Mouse (Mus musculus): ENCODE data around the gene Agtrap.

The Agtrap gene

DNA sequence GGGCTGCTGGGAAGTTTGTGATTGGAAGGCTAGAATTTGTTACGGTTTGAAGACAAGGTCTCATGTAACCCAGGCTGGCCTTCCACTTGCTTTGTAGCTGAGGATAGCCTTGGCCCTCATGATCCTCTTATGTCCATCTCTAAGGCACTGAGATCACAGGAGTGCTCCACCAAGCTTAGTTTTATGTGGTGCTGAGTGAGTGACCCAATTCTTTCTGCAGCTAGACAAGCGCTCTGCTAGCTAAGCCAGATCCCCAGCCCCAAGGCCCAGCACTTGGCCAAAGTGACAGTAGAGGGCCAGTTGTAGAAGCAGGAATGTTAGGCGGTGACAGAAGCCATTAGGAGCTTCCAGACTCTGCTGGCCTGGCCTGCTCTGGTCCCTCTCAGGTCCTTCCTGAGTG lies 16.3 kb upstream of the Agtrap start:
- no peak for DNase-seq (ENCODE audit: low spot score in 2 of 2)

GRCm38 (mm10) chr4:148101801-148102527 lies 14.1 kb upstream of the Agtrap start:
- DNase-seq (ENCODE audit: low spot score in 2 of 2) = peak; percentile 54 to 74

- no peak for DNase-seq (ENCODE audit: low spot score in 2 of 2)
These were observed 10.8 kb upstream of the Agtrap start for GRCm38 (mm10) chr4:148098666-148099065.

GRCm38 (mm10) chr4:148097936-148098335 lies 10.1 kb upstream of the Agtrap start:
- DNase-seq (ENCODE audit: low spot score in 2 of 2) = no peak

DNA sequence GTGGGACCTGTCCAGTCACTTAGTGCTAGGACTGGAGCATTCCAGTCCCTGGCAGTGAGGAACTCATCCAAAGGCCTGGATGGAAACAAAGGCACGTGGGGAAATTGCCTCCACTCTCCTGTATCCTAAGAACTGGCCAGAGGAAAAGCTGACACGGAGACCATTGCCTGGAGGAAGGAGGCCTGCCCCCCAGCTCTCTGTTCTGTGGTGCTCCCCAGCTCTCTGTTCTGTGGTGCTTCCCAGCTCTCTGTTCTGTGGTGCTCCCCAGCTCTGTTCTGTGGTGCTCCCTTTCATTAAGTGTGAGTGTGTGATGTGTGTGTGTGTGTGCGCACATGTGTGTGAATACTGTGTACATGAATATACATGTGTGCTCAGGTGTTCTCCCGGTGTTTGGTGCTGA lies 7.2 kb upstream of the Agtrap start:
- DNase-seq (ENCODE audit: low spot score in 2 of 2) = no peak

- DNase-seq (ENCODE audit: low spot score in 2 of 2) = no peak
These were observed 6.3 kb upstream of the Agtrap start for GRCm38 (mm10) chr4:148094161-148094560.

DNA sequence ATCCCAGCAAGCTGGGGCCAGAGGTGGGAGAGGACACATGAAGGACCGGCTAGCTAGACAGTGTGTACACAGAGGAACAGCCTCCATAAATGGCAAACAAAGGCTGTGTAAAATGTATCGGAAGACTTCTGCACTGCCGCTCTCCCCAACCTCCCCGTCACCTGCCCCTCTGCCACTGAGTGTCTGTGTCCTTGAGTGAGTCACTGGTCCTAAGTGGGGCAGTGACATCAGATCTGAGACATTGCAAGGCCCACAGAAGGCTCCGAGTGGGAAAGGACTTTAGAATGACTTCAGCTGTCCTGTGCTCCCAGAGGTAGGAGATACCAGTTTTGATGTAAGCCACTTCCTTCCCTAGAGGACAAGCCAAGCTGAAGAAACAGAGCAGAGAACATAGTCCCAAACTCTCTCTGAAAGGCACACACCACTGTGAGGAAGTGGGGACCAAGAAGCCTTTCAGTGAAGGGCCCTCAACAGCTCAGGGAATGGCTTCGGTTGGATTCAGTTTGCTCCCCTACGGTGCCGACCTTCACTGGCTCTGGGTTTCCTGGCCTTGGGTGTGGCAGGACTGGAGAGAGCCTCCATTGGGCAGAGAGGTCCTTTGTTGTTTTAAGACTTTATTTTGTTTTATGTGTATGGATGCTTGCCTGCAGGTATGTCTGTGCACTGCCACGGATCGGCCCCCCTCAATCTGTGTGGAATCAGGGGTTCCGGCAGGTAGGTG lies 4.9 kb upstream of the Agtrap start:
- DNase-seq (ENCODE audit: low spot score in 2 of 2) = no peak

DNA sequence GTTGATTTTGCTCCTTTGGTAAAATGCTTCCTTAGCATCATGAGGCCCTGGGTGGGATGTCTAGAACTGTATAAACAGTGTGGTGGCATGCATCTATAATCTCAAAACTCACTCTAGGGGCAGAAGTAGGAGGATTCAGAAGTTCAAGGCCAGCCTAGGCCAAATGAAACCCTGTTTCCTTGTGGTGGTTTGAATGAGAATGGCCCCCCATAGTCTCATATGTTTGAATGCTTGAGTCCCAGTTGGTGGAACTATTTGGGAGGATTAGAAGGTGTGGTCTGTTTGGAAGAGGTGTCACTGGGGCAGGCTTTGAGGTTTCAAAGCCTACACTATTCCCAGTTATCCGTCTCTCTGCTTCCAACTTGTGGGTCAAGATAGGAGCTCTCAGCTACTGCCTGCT lies 3.4 kb upstream of the Agtrap start:
- DNase-seq (ENCODE audit: low spot score in 2 of 2) = no peak

GRCm38 (mm10) chr4:148089166-148089565 lies 1.3 kb upstream of the Agtrap start:
- DNase-seq (ENCODE audit: low spot score in 2 of 2) = no peak

DNA sequence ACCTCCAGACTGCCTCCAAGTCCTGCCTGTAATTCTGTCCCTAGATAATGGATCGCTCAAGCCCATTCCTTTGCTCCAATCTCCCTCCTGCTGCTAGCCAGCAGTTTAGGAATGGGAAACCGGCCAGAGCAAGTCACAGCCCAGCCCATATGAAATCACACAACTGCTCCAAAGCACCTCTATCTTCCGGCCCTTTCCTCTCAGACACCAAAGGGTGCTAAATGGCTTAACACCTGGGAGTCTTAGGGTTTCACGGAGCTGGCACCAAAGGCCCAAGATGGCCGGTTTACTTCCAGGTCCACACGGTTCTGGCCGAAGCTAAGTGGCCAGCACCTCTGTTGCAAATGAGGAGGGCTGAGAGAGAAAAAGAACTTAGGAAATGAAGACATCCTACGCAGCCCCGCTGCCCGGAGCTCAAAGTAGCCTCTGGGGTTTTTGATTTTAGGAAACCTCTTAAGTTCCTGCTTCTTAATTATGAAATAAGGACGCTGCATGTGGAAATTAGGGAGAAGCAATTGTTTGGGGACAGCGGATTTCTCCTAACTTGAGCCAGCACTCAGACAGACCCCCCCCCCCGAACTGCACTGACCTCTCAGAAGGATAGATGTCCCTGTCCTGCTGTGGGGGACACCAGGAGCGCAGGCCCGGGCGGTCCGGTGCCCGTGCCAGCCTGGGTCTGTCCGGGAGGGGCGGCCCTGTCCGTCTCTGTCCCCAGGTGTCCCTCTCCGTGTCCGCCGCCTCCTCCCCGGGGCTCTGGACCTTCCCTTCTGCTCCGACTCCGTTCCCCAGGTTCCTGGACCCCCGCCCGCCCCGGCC lies 532 bp downstream of the Agtrap start:
- no peak for DNase-seq (ENCODE audit: low spot score in 2 of 2)

- DNase-seq (ENCODE audit: low spot score in 2 of 2) = no peak
These were observed 1.9 kb downstream of the Agtrap start for GRCm38 (mm10) chr4:148085907-148086305.

DNA sequence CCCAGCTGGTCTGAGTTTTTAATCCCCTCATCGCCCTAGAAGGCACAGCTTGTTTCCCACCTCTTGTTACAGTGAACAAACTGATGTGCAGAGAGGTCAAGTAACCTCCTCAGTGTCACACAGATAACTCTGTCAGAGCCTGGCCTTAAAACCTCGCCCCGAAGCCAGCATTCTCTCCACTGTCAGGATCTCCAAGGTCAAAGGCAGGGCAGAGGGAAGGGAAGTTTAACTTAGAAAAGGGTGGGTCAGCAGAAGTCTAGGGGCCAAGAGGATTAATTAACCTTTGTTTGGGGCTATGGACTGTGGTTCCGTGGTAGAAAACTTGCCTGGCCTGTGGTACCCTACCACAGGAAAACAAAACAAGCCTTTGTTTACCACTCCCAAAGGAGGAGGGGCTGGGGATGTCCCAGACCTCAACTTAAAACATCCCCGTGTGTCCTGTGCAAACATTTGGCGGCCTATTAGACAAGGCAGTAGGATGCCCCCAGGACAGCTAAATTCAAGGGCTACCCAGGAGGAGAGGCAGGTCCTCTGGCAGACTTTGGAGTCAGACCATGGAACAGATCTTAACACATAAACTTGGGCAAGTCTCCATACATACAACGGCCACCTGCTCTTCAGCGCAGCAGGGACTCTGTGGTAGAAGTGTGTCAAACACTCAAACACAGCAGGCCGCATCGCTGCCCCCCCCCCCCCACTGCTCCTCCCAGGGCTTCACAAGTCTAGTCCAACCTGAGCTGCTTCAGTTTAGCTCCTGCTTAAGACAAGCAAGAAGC lies 2.5 kb downstream of the Agtrap start:
- DNase-seq (ENCODE audit: low spot score in 2 of 2) = no peak

- DNase-seq (ENCODE audit: low spot score in 2 of 2) = no peak
These were observed 3.5 kb downstream of the Agtrap start for GRCm38 (mm10) chr4:148084261-148084714.

DNA sequence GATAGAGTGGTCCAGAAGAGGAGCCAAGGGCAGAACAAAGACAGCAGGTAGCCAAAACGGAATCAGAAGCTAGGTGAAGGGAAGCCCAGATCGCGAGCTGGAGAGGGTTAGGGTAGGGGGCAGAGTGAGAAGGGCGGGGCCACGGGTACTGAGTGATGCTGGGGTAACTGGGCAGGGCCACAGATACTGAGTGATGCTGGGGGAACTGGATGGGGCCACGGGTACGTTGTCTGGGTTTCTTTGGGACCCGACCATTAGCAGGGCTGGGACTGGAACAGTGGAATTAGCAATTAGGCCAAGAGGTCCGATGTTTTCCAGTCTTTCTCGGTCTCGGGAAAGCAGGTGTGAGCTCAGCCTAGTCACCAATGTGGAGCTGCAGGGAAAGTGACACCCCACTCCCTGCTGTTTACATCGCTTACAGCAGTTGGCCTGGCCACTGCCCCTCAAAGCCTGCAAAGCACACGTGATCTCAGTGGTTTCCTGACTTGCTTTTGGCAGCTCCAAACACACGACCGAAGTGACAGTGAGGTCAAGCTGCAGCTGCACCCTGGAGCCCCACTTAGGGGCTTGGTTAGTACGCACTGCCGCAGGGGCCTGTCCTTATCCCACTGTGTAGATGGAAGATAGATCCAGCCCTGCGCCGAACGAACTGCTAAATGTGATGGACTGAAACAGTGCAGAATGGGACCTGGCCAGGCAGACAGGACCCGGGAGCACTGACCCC lies 4.5 kb downstream of the Agtrap start:
- no peak for DNase-seq (ENCODE audit: low spot score in 2 of 2)

- no peak for DNase-seq (ENCODE audit: low spot score in 2 of 2)
These were observed 5.4 kb downstream of the Agtrap start for GRCm38 (mm10) chr4:148082257-148083044.

DNA sequence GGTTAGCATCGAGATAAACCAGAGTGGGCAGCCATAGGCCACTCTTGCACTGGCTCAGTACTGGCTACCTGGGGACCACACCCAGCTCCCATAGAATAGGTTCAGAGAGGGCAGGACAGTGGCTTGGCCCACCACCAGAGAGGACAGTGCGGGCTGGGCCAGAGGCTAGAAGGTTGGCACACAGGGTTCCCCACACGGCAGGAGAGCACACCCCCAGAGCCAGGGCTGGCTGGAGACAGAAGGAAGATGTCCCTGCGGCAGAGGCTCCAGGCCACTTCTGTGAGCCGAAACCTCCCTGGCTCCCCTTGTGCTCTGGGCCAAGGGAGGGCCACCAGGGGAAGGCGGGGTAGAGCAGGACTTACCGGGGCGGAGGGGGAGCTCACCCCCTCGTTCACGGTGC lies 6.6 kb downstream of the Agtrap start:
- DNase-seq (ENCODE audit: low spot score in 2 of 2) = no peak

DNA sequence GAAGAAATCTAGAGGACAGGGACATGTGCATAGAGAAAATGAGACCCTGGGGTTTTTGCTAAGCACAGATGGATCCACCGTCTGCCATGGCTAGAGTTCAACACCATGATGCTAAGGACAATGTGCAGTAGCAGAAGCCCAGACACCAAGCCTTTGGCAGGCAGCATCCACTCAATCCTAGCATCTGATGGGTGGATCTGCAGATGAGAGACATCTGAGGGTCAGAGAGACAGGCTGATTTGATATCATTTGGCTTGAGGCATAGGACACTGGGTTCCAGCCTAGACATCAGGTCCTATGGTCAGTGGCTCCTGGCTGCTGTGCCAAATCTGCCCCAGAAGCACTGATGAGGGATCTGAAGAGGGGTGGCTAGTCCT lies 7.2 kb downstream of the Agtrap start:
- no peak for DNase-seq (ENCODE audit: low spot score in 2 of 2)

GRCm38 (mm10) chr4:148079944-148080596 lies 7.8 kb downstream of the Agtrap start:
- DNase-seq (ENCODE audit: low spot score in 2 of 2) = no peak

DNA sequence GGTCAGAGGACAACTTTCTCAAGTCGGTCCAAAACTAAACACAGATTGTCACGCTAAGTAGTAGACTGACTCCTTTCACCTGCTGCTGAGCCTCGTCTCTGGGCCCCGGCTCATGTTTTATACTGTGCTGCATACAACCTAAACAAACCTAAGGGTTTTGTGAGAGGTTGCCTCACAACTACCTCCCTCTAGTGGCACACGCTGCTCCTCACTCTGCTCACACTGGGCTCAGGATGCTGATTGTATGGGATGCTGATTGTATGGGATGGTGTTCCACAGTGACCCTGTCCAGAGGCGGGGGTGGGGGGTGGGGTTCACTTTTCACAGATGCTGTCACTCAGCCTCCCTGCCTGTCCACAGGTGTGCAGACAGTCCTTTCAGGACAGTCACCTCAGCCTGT lies 8.6 kb downstream of the Agtrap start:
- DNase-seq (ENCODE audit: low spot score in 2 of 2) = no peak

DNA sequence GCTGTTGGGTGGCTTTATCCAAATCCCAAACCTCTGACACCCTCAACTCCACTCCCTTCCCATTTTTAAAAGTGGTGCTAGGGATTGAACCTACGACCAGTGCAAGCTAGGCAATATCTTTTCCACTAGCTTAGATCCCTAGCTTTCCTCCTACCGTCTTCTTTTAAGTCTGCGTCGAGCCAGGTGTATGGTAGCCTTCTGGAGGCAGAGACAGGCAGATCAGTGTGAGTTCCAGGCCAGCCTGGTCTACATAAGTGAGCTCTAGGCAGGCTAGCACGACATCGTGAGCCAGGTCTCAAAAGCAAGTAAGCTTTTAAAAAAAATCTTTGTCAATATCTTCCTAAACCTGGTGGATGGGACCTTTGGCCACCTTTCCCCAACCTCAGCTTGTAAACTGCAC lies 11.9 kb downstream of the Agtrap start:
- no peak for DNase-seq (ENCODE audit: low spot score in 2 of 2)

All from frontal cortex, postnatal 10 days (tissue).